Mouse (Mus musculus) liver, embryonic 16.5 days (tissue): ENCODE results near the gene Dirc2. TPM values are rescaled to one million over a fixed set of nuclear protein-coding genes. Genes with fewer than 3 reads are reported as not detected.
A peak's percentile ranks its signal among the peaks of the same experiment; 100 is the strongest.

Experiments used
- ATAC-seq: fragments of 200-750 bp; cut with Nextera tagmentation; 2 replicates; pipeline ENCODE4 v1.8.0; 2017; ENCODE audit warnings: low read depth, mild to moderate bottlenecking, moderate number of reproducible peaks, moderate library complexity
- H3K27ac ChIP-seq: fragments of 300-500 bp; sonication (generic); 2 replicates; pipeline ENCODE4 v1.5.1; 2014; ENCODE audit warnings: mild to moderate bottlenecking, low read length
- H3K27me3 ChIP-seq: fragments of 300-500 bp; sonication (generic); 2 replicates; pipeline ENCODE4 v1.6.1; 2014; ENCODE audit warnings: low read depth, low read length, mixed read lengths; ENCODE audit not compliant: control insufficient read depth, insufficient read depth
- H3K36me3 ChIP-seq: fragments of 300-500 bp; sonication (generic); 2 replicates; pipeline ENCODE4 v1.6.1; 2014; ENCODE audit warnings: mild to moderate bottlenecking; ENCODE audit not compliant: control insufficient read depth, insufficient read depth
- H3K4me1 ChIP-seq: fragments of 300-500 bp; sonication (generic); 2 replicates; pipeline ENCODE4 v1.6.1; 2014; ENCODE audit warnings: low read depth, low read length, mixed read lengths; ENCODE audit not compliant: control insufficient read depth
- H3K4me2 ChIP-seq: fragments of 300-500 bp; sonication (generic); 2 replicates; pipeline ENCODE4 v1.6.1; 2014; ENCODE audit warnings: low read depth, low read length, mixed read lengths
- H3K4me3 ChIP-seq: fragments of 300-500 bp; sonication (generic); 2 replicates; pipeline ENCODE4 v1.5.1; 2014; ENCODE audit warnings: low read depth, mild to moderate bottlenecking, low read length
- H3K9ac ChIP-seq: fragments of 300-500 bp; sonication (generic); 2 replicates; pipeline ENCODE4 v1.6.1; 2014; ENCODE audit warnings: low read depth, low read length
- H3K9me3 ChIP-seq: fragments of 300-500 bp; sonication (generic); replicated peaks from 2 replicates; pipeline ENCODE4 v1.6.1; 2016; ENCODE audit warnings: low read length; ENCODE audit not compliant: control insufficient read depth
- WGBS: fragments of 180-500 bp; shearing (Covaris S2); extraction: QIAGEN DNeasy Blood & Tissue Kit; methylation state at CpG from one replicate; pipeline ENCODE4 v1.1.7; 2014; ENCODE audit not compliant: insufficient replicate concordance; 5-methylcytosine and 5-hydroxymethylcytosine counted together
- polyA plus RNA-seq: library from polyadenylated mRNA; unstranded; fragments of >200 nt; fragmentation: Nextera tagmentation; extraction: Ambion mirVana; gene quantifications from 2 replicates; pipeline ENCODE4 v1.2.1, GENCODE M21; 2015

Dirc2 gene
- polyA plus RNA-seq, 1 experiment from 2014 or later = 4.4 TPM

DNA sequence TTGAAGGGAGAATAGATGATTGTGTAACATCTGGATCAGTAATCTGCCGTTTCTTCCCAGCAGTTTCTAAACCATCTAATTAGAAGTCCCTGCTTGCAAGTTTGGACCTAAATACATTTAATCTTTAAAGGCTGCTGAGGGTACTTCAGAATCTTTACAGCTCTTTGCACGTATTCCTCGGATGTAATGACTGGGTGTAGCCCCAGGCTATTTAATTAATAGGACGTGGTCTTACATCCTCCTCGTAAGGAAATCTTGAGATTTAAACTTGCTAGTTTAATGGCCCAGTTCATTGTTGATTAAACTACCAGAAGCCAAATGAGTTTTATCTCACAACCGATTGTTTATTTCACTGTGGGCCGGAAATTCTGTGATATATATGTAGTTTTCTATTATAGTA, 10.5 kb upstream of the Dirc2 start:
- Histone ChIP-seq H3K4me3 (no peak overlapping the region), H3K27me3 (no peaks in the 10 kb centered on the region), H3K36me3 (no peaks in the 10 kb centered on the region), H3K27ac (no peak overlapping the region), H3K9ac (no peak overlapping the region), H3K9me3 (no peaks in the 10 kb centered on the region), H3K4me1 (peaks cover 13% of the 10 kb centered on the region), H3K4me2 (no peak overlapping the region)
- ATAC-seq = no peak
- WGBS = 83% methylated on average over 7 of the region's 7 CpGs

DNA sequence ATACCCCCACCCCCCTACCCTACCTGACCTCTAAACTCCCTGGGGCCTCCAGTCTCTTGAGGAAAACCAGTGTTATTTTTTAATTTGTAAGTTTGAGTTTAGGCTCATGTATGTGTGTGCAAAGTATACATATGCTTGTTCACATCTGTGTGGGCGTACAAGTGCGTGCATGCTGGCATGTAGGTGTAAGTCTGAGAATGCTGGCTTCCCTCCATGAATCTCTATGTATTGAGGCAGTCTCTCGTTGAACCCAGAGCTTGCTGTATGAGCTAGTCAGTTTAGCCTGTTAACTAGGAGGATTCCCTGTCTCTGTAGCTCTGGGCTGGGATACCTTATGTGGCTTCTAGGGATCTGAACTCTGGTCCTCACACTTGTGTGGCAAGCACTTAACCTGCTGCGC, 8.6 kb upstream of the Dirc2 start:
- 84% methylated on average over 4 of the region's 4 CpGs for WGBS
- H3K4me1 ChIP-seq = peaks cover under 1% of the 10 kb centered on the region; the same call in 1 of the 2 replicates
- ATAC-seq = no peak
- no peak overlapping the region for H3K27ac ChIP-seq
- no peak overlapping the region for H3K9ac ChIP-seq
- H3K36me3 ChIP-seq = no peaks in the 10 kb centered on the region
- H3K4me3 ChIP-seq = no peak overlapping the region
- H3K4me2 ChIP-seq = no peak overlapping the region
- H3K27me3 ChIP-seq = no peaks in the 10 kb centered on the region
- H3K9me3 ChIP-seq = no peaks in the 10 kb centered on the region

DNA sequence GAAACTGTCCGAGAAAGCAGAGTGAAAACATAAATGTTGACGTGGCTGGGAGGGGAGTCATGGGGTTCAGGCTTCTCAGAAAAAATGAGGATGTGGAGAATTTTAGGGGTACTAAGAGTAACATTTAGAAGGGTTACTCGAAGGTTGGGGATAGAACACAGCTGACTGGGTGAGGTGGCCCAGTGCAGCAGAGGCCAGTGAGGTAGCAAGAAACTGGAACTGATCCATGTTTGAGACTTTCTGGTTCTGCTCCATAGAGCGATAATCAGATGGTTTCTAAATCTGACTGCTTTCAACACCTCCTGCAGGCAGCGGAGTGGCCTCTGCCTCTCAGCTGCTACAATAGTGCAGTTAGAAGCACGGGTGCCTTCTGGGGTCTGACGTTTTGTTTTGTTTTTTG, 7.6 kb upstream of the Dirc2 start:
- WGBS = 73% methylated on average over 7 of the region's 7 CpGs
- no peak overlapping the region for H3K9ac ChIP-seq
- ATAC-seq = no peak
- no peaks in the 10 kb centered on the region for H3K36me3 ChIP-seq
- H3K4me1 ChIP-seq = peaks cover 7% of the 10 kb centered on the region
- H3K4me2 ChIP-seq = no peak overlapping the region
- H3K4me3 ChIP-seq = no peak overlapping the region
- no peak overlapping the region for H3K27ac ChIP-seq
- no peaks in the 10 kb centered on the region for H3K9me3 ChIP-seq
- H3K27me3 ChIP-seq = no peaks in the 10 kb centered on the region

- Histone ChIP-seq H3K4me3 (no peak overlapping the region), H3K4me1 (peaks cover 14% of the 10 kb centered on the region), H3K4me2 (no peak overlapping the region), H3K9ac (no peak overlapping the region), H3K27ac (no peak overlapping the region), H3K9me3 (no peaks in the 10 kb centered on the region), H3K36me3 (no peaks in the 10 kb centered on the region), H3K27me3 (no peaks in the 10 kb centered on the region)
- ATAC-seq = no peak
- WGBS = 31% methylated on average over 1 of the region's 1 CpGs
Observed at GRCm38 (mm10) chr16:35775835-35776234, 6.7 kb upstream of the Dirc2 start.

DNA sequence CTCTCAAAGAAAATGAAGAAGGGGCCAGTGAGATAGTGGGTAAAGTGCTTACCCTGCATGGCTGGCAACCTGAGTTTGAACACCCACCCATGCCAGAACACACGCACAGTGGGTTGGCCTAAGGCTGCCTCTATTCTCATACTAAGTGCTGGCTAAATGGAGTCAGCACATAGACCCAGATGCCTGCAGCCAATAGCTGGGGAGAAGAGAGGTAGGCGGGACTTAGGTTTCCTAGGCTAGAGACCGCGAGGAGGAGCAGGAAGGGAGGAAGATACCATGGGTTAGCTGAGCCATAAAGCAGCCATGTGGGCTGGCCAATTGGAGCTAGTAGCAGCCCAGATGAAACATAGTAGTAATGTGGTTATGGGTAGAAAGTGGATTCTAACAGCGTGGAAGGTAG, 3.4 kb upstream of the Dirc2 start:
- no peaks in the 10 kb centered on the region for H3K27me3 ChIP-seq
- no peak overlapping the region for H3K9ac ChIP-seq
- no peak for ATAC-seq
- no peak overlapping the region for H3K4me3 ChIP-seq
- no peak overlapping the region for H3K4me2 ChIP-seq
- no peak overlapping the region for H3K27ac ChIP-seq
- peaks cover 26% of the 10 kb centered on the region for H3K4me1 ChIP-seq
- H3K36me3 ChIP-seq = no peaks in the 10 kb centered on the region
- WGBS = 62% methylated on average over 5 of the region's 5 CpGs
- H3K9me3 ChIP-seq = no peaks in the 10 kb centered on the region

- no peak for ATAC-seq
- Histone ChIP-seq H3K9ac (no peak overlapping the region), H3K27ac (no peak overlapping the region)
Observed at GRCm38 (mm10) chr16:35771606-35772005, 2.5 kb upstream of the Dirc2 start.

DNA sequence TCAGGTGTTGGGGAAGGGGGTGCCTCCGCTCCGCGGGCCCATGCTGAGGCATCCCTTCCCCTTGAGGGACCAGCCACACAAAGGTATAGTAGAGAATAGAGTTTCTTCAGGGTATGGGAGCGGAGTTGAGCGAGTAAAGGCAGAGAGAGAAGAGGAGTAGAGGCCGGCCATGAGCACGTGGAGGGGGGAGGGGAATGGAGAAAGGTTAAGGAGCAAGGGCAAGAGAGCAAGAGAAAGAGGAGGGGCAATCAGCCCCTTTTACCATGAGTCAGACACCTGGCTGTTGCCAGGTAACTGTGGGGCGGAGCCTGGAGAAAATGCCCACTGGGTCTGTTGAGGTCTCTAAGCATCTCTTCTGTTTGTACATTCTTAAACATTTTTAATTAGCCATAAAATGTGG, 2.0 kb upstream of the Dirc2 start:
- peak overlapping the region; percentile 83 for H3K4me3 ChIP-seq
- WGBS = 42% methylated on average over 8 of the region's 8 CpGs
- H3K27me3 ChIP-seq = no peaks in the 10 kb centered on the region
- H3K4me1 ChIP-seq = peaks cover 38% of the 10 kb centered on the region
- ATAC-seq = no peak
- H3K9me3 ChIP-seq = no peaks in the 10 kb centered on the region
- H3K4me2 ChIP-seq = peak overlapping the region; percentile 95
- peak overlapping the region; percentile 96 for H3K9ac ChIP-seq
- H3K27ac ChIP-seq = no peak overlapping the region
- H3K36me3 ChIP-seq = no peaks in the 10 kb centered on the region

More at GRCm38 (mm10) chr16:35771606-35772005, 2.5 kb upstream of the Dirc2 start:
- WGBS = 74% methylated on average over 5 of the region's 5 CpGs
- no peaks in the 10 kb centered on the region for H3K27me3 ChIP-seq
- H3K36me3 ChIP-seq = no peaks in the 10 kb centered on the region
- no peaks in the 10 kb centered on the region for H3K9me3 ChIP-seq
- H3K4me1 ChIP-seq = peaks cover 34% of the 10 kb centered on the region
- peak overlapping the region; percentile 95 for H3K4me2 ChIP-seq
- peak overlapping the region; percentile 83; the same call in 1 of the 2 replicates for H3K4me3 ChIP-seq

DNA sequence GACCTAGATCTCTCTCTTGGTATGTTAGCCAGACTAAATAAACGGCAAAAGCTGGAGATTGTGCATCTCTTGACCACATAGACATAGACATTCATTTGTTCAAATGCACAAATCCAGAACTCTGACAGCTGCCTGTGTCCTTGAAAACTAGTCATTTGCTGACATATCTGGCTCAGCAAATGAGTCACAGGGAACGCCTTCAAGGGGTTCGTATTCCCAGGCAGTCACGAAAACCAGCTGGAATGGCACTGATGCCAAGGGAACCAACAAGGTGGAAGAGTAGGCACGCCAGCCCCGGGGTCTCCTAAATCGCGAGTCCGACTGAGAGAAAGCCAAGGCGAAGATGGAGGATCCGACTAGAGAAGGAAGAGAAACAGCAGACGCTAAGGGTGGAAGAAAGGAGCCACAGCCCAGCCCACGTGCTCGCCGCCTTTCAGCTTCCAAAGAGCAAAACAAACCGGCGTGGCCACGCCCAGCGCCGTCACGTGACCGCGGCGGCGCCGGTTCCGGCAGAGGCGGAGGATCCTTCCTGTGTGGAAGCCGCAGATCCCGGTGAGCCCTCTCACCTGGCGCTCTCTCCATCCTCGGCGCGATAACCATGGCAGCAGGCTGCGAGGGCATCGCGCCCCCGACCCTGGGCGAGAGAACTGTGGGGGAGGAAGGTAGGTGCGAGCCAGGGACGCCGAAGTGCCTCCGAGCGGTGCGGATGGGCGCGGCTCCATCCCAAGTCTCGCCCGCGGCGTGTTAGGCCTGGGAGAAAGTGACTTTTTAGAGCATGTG, 912 bp upstream of the Dirc2 start, which contains the start of gene Hspbap1:
Gene Hspbap1, plus strand, starts transcription at position 498 of the 780 bp plus-strand sequence.
- H3K36me3 ChIP-seq = no peaks in the 10 kb centered on the region
- peak within 1 kb of the TSS; percentile 95 for H3K4me2 ChIP-seq
- no peaks in the 10 kb centered on the region for H3K9me3 ChIP-seq
- peak within 1 kb of the TSS; percentile 92 for H3K27ac ChIP-seq
- whole genome bisulfite sequencing = under 1% methylated on average over 46 of the region's 51 CpGs
- H3K4me3 ChIP-seq = peak within 1 kb of the TSS; percentile 83
- H3K4me1 ChIP-seq = peaks cover 46% of the 10 kb centered on the region
- peak; percentile 72 for ATAC-seq
- peak within 1 kb of the TSS; percentile 96 for H3K9ac ChIP-seq
- H3K27me3 ChIP-seq = no peaks in the 10 kb centered on the region

GRCm38 (mm10) chr16:35768469-35768784, 729 bp downstream of the Dirc2 start:
- no peaks in the 10 kb centered on the region for H3K27me3 ChIP-seq
- no peaks in the 10 kb centered on the region for H3K36me3 ChIP-seq
- H3K9ac ChIP-seq = peak overlapping the region; percentile 96
- 29% methylated on average over 6 of the region's 6 CpGs for WGBS
- no peak for ATAC-seq
- H3K27ac ChIP-seq = peak overlapping the region; percentile 92
- peaks cover 60% of the 10 kb centered on the region for H3K4me1 ChIP-seq
- H3K9me3 ChIP-seq = no peaks in the 10 kb centered on the region
- peak overlapping the region; percentile 95 for H3K4me2 ChIP-seq
- H3K4me3 ChIP-seq = peak overlapping the region; percentile 83
